Mouse (Mus musculus): ENCODE results near the gene Mllt3. TPM values are rescaled to one million over a fixed set of nuclear protein-coding genes. Genes with fewer than 3 reads are reported as not detected.

Mllt3 gene
- polyA plus RNA-seq, 1 experiment = 4.0 TPM

DNA sequence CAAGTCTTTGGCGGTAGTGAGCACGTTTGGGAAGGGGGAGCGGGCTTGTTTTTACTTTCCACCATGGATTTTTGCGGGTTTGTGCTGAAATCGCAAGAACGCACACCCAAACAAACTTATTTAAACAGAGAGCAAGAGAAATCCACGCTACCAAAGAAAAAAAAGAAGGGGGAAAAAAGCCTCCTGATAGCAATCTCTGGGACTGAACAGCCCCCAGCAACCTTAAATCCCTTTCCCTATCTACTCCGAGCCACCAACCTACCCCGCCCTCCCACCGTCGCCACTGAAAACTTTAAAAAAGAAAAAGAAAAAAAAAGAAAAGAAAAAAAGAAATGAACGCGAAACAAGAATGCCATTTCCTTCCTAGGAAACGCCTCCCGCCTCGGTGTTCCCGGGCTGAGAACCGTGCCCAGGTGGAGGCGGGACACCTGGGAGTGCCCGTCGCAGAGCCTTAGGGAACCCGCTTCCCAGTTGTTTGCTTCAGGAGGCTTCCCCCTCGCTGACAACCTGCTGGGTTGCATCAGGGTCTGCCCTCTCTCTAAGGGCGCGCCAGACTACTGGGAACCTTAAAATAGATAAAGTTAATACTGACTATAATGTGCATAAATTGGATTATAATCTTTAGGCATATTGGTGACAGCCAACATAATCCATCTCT is 694 bp upstream of the Mllt3 start:
- no peaks in the 10 kb centered on the region for H3K9me3 ChIP-seq
- H3K36me3 ChIP-seq (replicated peaks; ENCODE audit: low read length) = peaks cover 9% of the 10 kb centered on the region
- no peak for TF ChIP-seq FLI1 (IDR thresholded peaks at IDR 0.05; ENCODE audit: low read length)
- no peak for TF ChIP-seq GATA1 (IDR thresholded peaks at IDR 0.05; ENCODE audit: borderline replicate concordance, low read length)
- H3K4me1 ChIP-seq = peaks cover 22% of the 10 kb centered on the region
- H3K4me3 ChIP-seq (replicated peaks) = peak overlapping the region; percentile 95
- H3K27me3 ChIP-seq (replicated peaks) = peaks cover 10% of the 10 kb centered on the region

DNA sequence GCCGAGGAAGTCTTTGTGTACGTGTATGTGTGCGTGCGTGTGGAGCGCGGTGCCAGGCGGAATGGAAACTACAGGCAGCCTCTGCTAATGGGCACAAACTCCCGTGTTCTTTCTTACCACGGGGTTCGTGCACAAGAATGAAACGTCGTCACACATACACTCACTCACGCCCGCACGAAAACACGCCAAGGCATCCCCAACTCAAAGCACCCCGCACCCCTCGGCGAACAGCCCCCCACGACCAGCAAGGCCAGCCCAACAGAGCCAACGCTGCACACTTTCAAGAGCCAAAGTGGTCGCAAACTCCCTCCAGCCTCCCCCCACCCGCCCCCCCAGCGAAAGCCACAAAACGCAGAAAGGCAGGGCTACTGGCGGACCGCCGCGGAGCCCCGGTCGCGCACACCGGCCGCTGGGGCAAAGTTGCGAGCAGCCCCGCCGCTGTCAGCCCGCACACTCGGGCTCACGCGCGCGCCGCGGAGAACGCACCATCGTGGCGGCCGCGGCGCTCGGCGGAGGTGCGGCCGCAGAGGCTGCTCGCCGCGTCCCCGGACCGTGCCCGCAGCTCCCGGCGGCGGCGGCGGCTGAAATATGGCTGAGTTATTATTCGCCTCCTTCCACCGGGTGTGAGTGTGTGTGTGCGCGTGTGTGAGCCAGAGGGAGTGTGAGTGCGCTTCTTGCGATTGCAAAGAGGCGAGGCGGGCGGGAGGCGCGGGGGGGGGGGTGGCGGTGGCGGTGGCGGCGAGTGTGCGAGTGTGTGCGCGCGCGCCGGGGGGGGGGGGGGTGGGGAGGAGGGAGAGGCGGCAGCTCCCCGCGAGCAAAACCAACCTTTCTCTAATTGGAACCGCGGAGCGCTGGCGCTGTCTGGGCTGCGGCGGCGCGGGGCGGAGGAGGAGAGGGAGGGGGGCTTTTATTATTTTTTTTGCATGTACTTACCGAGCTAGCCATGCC is 739 bp downstream of the Mllt3 start:
- peaks cover 10% of the 10 kb centered on the region for H3K27me3 ChIP-seq (replicated peaks)
- H3K4me3 ChIP-seq (replicated peaks) = peak overlapping the region; percentile 95
- H3K4me1 ChIP-seq = peaks cover 25% of the 10 kb centered on the region
- no peaks in the 10 kb centered on the region for H3K9me3 ChIP-seq
- TF ChIP-seq GATA1 (IDR thresholded peaks at IDR 0.05; ENCODE audit: borderline replicate concordance, low read length) (no peak), FLI1 (IDR thresholded peaks at IDR 0.05; ENCODE audit: low read length) (no peak)
- H3K36me3 ChIP-seq (replicated peaks; ENCODE audit: low read length) = peaks cover 9% of the 10 kb centered on the region

DNA sequence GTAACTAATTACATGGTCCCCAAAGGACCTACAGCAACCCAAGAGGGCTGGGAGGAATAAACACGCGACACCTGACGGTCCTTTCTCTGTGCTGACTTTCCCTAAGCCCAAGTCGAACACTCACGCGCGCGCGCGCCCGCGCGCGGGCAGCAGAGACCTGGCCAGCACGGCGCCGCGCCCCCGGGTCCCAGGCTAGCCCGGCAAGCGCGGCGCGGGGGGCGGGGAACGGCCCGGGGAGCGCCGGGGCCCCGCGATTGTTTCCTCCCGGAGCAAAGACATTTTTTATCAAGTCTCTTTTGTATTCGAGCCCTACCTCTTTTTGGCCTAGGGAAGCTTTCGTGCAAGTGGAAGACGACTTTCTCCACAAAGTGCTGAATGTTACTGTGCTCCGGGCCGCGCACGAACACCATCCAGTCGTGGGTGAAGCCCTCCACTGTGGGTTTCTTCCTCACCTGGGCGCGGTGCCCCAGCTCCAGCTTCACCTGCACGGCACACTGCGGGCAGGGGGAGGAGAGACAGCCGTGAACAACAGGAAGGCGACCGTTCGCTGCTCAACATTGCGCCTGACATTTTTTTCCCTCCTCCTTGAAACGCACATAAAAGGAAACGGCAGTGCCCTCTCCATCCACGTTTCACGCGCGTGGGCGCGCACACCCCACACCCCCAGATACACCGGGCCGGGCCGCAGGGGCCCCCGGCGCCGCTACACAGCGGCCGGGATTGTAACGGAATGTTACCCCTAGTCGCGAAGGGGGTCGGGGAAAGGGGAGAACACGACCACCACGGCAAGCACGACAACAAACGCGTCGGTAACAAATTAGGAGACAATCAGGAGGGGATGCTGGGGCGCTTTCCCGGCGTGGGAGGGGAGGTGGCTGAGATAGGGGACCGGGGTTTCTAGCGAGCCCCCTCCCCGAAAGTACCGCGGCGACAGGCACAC is 1.7 kb downstream of the Mllt3 start:
- TF ChIP-seq GATA1 (IDR thresholded peaks at IDR 0.05; ENCODE audit: borderline replicate concordance, low read length) (no peak), FLI1 (IDR thresholded peaks at IDR 0.05; ENCODE audit: low read length) (no peak)

DNA sequence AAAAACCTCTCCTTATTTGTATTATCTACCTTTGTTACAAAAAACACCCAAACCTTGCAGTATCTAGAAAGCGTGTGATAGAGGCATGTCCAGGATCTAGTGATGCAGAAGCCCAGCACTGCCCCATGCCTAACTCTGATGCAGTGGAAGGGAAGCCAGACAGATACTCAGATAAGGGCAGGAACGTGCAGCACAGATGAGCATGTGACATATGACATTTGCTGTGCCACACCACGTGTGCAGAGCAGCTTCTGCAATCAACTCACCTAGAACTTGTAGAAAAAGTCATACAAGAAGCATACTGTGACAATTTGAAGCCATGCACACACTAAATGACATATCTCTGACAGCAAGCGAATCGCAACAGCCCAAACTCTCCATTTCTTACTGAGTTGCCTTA is 9.6 kb downstream of the Mllt3 start:
- peaks cover 6% of the 10 kb centered on the region for H3K4me1 ChIP-seq
- H3K27me3 ChIP-seq (replicated peaks) = no peaks in the 10 kb centered on the region
- H3K4me3 ChIP-seq (replicated peaks) = no peak overlapping the region
- peaks cover 9% of the 10 kb centered on the region for H3K36me3 ChIP-seq (replicated peaks; ENCODE audit: low read length)
- TF ChIP-seq GATA1 (IDR thresholded peaks at IDR 0.05; ENCODE audit: borderline replicate concordance, low read length) = no peak
- H3K9me3 ChIP-seq = no peaks in the 10 kb centered on the region

More for the DNA sequence above, 1.7 kb downstream of the Mllt3 start:
- Histone ChIP-seq H3K9me3 (no peaks in the 10 kb centered on the region), H3K36me3 (replicated peaks; ENCODE audit: low read length) (peaks cover 12% of the 10 kb centered on the region), H3K4me1 (peaks cover 25% of the 10 kb centered on the region), H3K27me3 (replicated peaks) (peaks cover 10% of the 10 kb centered on the region), H3K4me3 (replicated peaks) (peak overlapping the region; percentile 95)

DNA sequence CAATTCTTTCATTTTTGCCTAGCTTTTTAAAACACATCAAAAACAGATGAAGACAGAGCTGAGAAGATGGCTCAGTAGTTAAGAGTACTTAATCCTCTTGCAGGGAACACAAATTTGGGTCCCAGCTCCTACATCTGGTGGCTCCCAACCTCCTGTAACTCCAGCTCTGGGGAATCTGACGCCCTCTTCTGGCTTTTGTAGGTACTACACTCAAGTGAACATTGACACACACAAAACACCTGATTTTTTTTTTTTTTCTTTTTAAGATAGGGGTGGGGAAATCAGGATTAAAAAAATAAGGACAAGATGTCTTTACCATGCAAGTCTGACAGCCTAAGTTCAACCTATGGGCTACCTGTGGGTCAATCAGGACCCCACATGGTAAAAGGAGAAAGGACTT is 10.5 kb downstream of the Mllt3 start:
- no peak overlapping the region for H3K4me3 ChIP-seq (replicated peaks)
- peaks cover 9% of the 10 kb centered on the region for H3K36me3 ChIP-seq (replicated peaks; ENCODE audit: low read length)
- H3K9me3 ChIP-seq = no peaks in the 10 kb centered on the region
- H3K4me1 ChIP-seq = peaks cover 3% of the 10 kb centered on the region
- TF ChIP-seq GATA1 (IDR thresholded peaks at IDR 0.05; ENCODE audit: borderline replicate concordance, low read length) (no peak), FLI1 (IDR thresholded peaks at IDR 0.05; ENCODE audit: low read length) (no peak)
- H3K27me3 ChIP-seq (replicated peaks) = no peaks in the 10 kb centered on the region

DNA sequence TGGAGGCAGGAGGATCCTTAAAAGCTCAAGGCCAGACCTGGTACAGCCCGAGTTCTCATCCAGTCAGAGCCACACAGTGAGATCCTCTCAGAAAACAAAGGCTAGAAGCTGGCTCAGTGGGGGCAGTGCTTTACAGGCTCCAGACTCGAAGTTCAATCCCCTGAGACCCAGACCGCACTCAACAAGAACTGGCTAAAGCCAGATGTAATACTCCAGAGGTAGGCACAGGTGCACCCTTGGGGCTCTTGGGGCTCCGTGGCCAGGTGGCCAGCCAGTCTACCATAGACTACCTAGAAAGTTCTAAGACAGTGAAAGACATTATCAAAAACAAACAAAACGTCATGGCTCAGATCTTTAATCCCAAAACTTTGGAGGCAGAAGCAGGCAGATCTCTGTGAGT is 12.7 kb downstream of the Mllt3 start:
- Histone ChIP-seq H3K27me3 (replicated peaks) (no peaks in the 10 kb centered on the region), H3K4me1 (peaks cover 7% of the 10 kb centered on the region), H3K9me3 (no peaks in the 10 kb centered on the region), H3K36me3 (replicated peaks; ENCODE audit: low read length) (no peaks in the 10 kb centered on the region), H3K4me3 (replicated peaks) (no peak overlapping the region)
- TF ChIP-seq FLI1 (IDR thresholded peaks at IDR 0.05; ENCODE audit: low read length) (no peak), GATA1 (IDR thresholded peaks at IDR 0.05; ENCODE audit: borderline replicate concordance, low read length) (no peak)

DNA sequence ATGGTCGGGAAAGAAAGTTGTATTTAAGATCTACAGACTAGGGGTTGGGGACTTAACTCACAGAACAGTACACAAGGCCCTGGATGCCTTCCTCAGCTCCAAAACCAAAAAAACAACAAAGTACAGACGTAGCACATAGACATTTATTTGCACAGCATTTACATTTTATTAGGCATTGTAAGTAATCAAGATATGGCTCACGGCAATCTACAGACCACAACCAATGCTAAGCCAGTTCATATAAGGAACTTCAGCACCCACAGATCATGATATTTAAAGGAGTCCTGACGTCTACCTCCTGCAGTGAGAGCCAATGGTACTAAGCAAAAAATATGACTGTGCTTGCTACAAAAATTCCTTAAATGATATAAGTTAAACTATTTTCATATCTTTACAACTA is 13.5 kb downstream of the Mllt3 start:
- peaks cover 13% of the 10 kb centered on the region for H3K4me1 ChIP-seq

DNA sequence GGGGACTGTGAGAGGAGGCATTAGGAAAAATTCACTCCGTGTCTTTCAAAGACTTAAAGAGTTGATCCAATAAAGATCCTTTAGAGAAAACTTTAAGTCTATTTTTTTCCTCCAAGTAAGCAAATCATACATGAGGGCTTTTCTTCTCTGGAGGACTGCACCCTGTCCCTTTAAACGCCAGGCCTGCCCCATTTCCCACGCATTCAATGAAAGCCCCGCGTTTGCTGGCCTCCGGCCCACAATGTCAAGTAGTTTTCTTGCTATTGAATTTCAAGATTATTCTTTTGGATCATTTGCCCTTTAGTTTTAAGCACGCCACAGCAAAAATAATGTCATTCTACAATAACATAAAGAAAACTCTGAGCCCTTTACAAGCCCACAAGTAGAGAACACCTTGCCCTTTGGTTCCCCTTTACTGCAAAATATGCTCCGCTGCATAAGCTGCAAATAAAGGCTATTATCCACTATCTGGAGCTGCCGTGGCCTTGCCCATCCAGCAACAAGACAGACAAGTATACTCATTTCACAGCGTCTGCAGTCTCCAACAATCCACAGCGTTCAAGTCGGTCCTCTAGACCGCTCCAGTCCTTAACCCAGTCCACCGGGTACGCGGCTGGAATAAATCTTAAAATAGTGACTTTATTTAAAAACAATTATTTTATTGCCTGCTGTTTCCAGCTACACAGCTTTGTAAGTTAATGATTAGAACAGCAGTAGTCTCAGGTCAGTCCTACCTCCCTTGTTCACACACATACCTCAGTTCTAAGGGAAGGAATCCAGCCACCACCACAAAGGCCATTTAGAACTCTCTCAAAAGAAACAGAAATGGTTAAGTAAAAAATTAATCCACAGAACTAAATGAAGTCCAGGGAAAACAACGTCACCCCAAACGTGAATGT is 15.5 kb downstream of the Mllt3 start:
- Histone ChIP-seq H3K36me3 (replicated peaks; ENCODE audit: low read length) (no peaks in the 10 kb centered on the region), H3K27me3 (replicated peaks) (no peaks in the 10 kb centered on the region)

More for the DNA sequence above, 13.5 kb downstream of the Mllt3 start:
- TF ChIP-seq GATA1 (IDR thresholded peaks at IDR 0.05; ENCODE audit: borderline replicate concordance, low read length) = no peak
- TF ChIP-seq FLI1 (IDR thresholded peaks at IDR 0.05; ENCODE audit: low read length) = no peak
- no peaks in the 10 kb centered on the region for H3K27me3 ChIP-seq (replicated peaks)
- no peaks in the 10 kb centered on the region for H3K9me3 ChIP-seq
- no peak overlapping the region for H3K4me3 ChIP-seq (replicated peaks)
- no peaks in the 10 kb centered on the region for H3K36me3 ChIP-seq (replicated peaks; ENCODE audit: low read length)

More for the DNA sequence above, 15.5 kb downstream of the Mllt3 start:
- Histone ChIP-seq H3K9me3 (no peaks in the 10 kb centered on the region), H3K4me1 (peaks cover 10% of the 10 kb centered on the region), H3K4me3 (replicated peaks) (no peak overlapping the region)
- TF ChIP-seq FLI1 (IDR thresholded peaks at IDR 0.05; ENCODE audit: low read length) = no peak
- TF ChIP-seq GATA1 (IDR thresholded peaks at IDR 0.05; ENCODE audit: borderline replicate concordance, low read length) = no peak

All from megakaryocyte, embryonic 14.5 days (primary cell).